Mouse (Mus musculus) cerebellum, adult 2 months (tissue): ENCODE measurements around the gene Armh1.

ENCODE experiments used
- CTCF ChIP-seq: fragments of 200-500 bp; IDR thresholded peaks from 2 replicates; pipeline ENCODE4 v1.5.1; 2011; ENCODE audit warnings: low read depth, mild to moderate bottlenecking, control low read depth, low read length, moderate library complexity, borderline replicate concordance; ENCODE audit not compliant: insufficient read depth
- POLR2A ChIP-seq: fragments of 200-500 bp; IDR thresholded peaks from 2 replicates; pipeline ENCODE4 v1.6.1; 2011; ENCODE audit warnings: low read length, control low read depth, borderline replicate concordance; ENCODE audit not compliant: insufficient read depth

- TF ChIP-seq CTCF (no peak), POLR2A (no peak)
These were observed 16.0 kb upstream of the Armh1 start for GRCm38 (mm10) chr4:117267831-117268437.
